Comparison of ENCODE assay signal across 12 mouse cellular contexts in the genomic region with DNA sequence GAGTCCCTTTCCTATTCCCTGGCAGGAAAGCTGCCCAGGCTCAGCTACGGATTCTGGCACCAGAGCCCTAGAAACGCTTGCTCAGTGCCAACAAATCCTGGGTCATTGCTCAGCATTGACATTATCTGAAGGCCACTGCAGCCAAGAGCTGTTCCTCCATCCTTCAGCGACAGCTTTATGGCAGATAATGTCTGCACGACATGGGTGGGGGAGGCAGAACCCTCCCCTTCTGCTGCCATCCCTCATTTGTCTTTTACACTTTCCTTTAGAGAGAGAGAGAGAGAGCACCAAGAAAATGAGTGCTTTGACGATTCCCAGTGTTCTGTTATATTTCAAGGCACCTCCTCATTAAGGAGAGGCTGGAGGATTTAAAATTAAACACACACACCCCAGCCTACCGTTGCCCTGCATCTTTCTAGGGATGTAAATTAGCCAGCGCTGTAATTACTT. TPM values are rescaled to one million over a fixed set of nuclear protein-coding genes. Genes with fewer than 3 reads are reported as not detected.
DNase-seq lines count a peak whose midpoint lies in the region; ATAC-seq and TF ChIP-seq lines count a peak whose summit lies in the region.
"Had no signal": no experiment of that assay in that cellular context is flagged by ENCODE, and none has a peak within 500 bp of the region (broad histone marks: within the 10 kb centered on the region; RNA-seq: fewer than 3 reads in every experiment).

No protein-coding gene starts in this region.

- H3K4me3 ChIP-seq in heart, postnatal 0 days (ENCODE audit: low read depth, low read length) = no peak overlapping the region
- H3K4me3 ChIP-seq: limb, embryonic 15.5 days had no signal

- H3K4me1 ChIP-seq in heart, postnatal 0 days (ENCODE audit: control insufficient read depth, insufficient read depth) = peaks cover 22% of the 10 kb centered on the region

- H3K9ac ChIP-seq in heart, postnatal 0 days (replicated peaks; ENCODE audit: low read depth, low read length) = no peak overlapping the region
- H3K9ac ChIP-seq: limb, embryonic 15.5 days had no signal

- H3K36me3 ChIP-seq in heart, postnatal 0 days (replicated peaks; ENCODE audit: control insufficient read depth, insufficient read depth, low read length) = peaks cover 18% of the 10 kb centered on the region; the same call in 1 of the 2 replicates
- H3K36me3 ChIP-seq: G1E had no signal

- no peak for TF ChIP-seq CTCF in heart, postnatal 0 days (IDR thresholded peaks at IDR 0.05; ENCODE audit: low read depth)

- 29% methylated on average over 7 of the region's 7 CpGs for WGBS in heart, postnatal 0 days

- H3K9me3 ChIP-seq in heart, postnatal 0 days (replicated peaks; ENCODE audit: control insufficient read depth, low read length) = peaks cover 25% of the 10 kb centered on the region
- H3K9me3 ChIP-seq: G1E; limb, embryonic 15.5 days had no signal

- no peak for TF ChIP-seq EP300 in heart, postnatal 0 days (IDR thresholded peaks at IDR 0.05; ENCODE audit: low read depth)

- peak; percentile 45 to 60 for DNase-seq in layer of hippocampus, postnatal 10 days (ENCODE audit: low spot score in 2 of 2)
- DNase-seq in layer of hippocampus, adult 8-10 months (ENCODE audit: low spot score in 2 of 2) = no peak
- DNase-seq in adrenal gland, postnatal 14 days = peak; percentile 52
- peak; percentile 92 for DNase-seq in cerebellum, adult 11-12 months
- peak; percentile 51 for DNase-seq in heart, postnatal 0 days (ENCODE audit: low spot score)
- no peak for DNase-seq in ovary, adult 18-20 months (ENCODE audit: low spot score)
- no peak for DNase-seq in left cerebral cortex, adult 11 months (ENCODE audit: low spot score)

- no peaks in the 10 kb centered on the region for H3K27me3 ChIP-seq in heart, postnatal 0 days (ENCODE audit: control insufficient read depth, insufficient read depth, low read length)
- H3K27me3 ChIP-seq: limb, embryonic 15.5 days had no signal

- peak overlapping the region; percentile 55 for H3K27ac ChIP-seq in heart, postnatal 0 days (ENCODE audit: low read depth)
- H3K27ac ChIP-seq: kidney, postnatal 0 days; limb, embryonic 15.5 days had no signal

- ATAC-seq in heart, postnatal 0 days (ENCODE audit: insufficient read depth, low read depth) = peak; percentile 66
- ATAC-seq in megakaryocyte-erythroid progenitor cell, adult 5-6 weeks (replicated peaks; ENCODE audit: low FRiP score, low TSS enrichment, poor library complexity, severe bottlenecking) = no peak

- no peak overlapping the region for H3K4me2 ChIP-seq in heart, postnatal 0 days (ENCODE audit: low read depth, low read length)
- H3K4me2 ChIP-seq: limb, embryonic 15.5 days had no signal

RNA-seq across cellular contexts. Expression of gene Slc6a17, which starts 16.1 kb away (rescaled TPM):
- 100 to 1,000 TPM; 197 to 222 TPM for total RNA-seq in layer of hippocampus, postnatal 10 days (2021)
- total RNA-seq in layer of hippocampus, adult 8-10 months (2022) = 100 to 1,000 TPM; 272 to 323 (median 290) TPM
- total RNA-seq in adrenal gland, postnatal 14 days (2021) = 3.1 and 3.3 TPM in 2 replicates
- 9.7 and 22.3 TPM in 2 replicates for total RNA-seq in heart, postnatal 0 days (2014; rRNA removed; ENCODE audit: low replicate concordance)
- 2.4 and 3.1 TPM in 2 replicates for polyA plus RNA-seq in heart, postnatal 0 days (2015; fragmentation: Nextera tagmentation; extraction: Ambion mirVana)
- not detected in 2 replicates for total RNA-seq in megakaryocyte-erythroid progenitor cell, adult 5-6 weeks (2014; fragmentation: Nextera tagmentation)
- total RNA-seq in megakaryocyte-erythroid progenitor cell, adult 5-6 weeks (2017) = not detected in 2 replicates
- polyA plus RNA-seq: G1E had no signal

RNA-seq across cellular contexts. Expression of gene Kcnc4, which starts 42.4 kb away (rescaled TPM):
- 10 to 100 TPM; 33.9 to 37.5 TPM for total RNA-seq in layer of hippocampus, postnatal 10 days (2021)
- total RNA-seq in layer of hippocampus, adult 8-10 months (2022) = 10 to 100 TPM; 51.8 to 70.3 (median 61.7) TPM
- 7.4 and 8.1 TPM in 2 replicates for total RNA-seq in adrenal gland, postnatal 14 days (2021)
- total RNA-seq in heart, postnatal 0 days (2014; rRNA removed; ENCODE audit: low replicate concordance) = 0.04 and 0.15 TPM in 2 replicates
- polyA plus RNA-seq in heart, postnatal 0 days (2015; fragmentation: Nextera tagmentation; extraction: Ambion mirVana) = 0.10 and 0.20 TPM in 2 replicates
- not detected in 2 replicates for total RNA-seq in megakaryocyte-erythroid progenitor cell, adult 5-6 weeks (2014; fragmentation: Nextera tagmentation)
- not detected in 2 replicates for total RNA-seq in megakaryocyte-erythroid progenitor cell, adult 5-6 weeks (2017)
- polyA plus RNA-seq: G1E had no signal

RNA-seq across cellular contexts. Expression of gene Ubl4b, which starts 53.1 kb away (rescaled TPM):
- not detected for total RNA-seq in layer of hippocampus, postnatal 10 days (2021)
- total RNA-seq in layer of hippocampus, adult 8-10 months (2022) = not detected
- not detected in 2 replicates for total RNA-seq in adrenal gland, postnatal 14 days (2021)
- not detected in 2 replicates for total RNA-seq in heart, postnatal 0 days (2014; rRNA removed; ENCODE audit: low replicate concordance)
- polyA plus RNA-seq in heart, postnatal 0 days (2015; fragmentation: Nextera tagmentation; extraction: Ambion mirVana) = not detected in 2 replicates
- not detected in 2 replicates for total RNA-seq in megakaryocyte-erythroid progenitor cell, adult 5-6 weeks (2014; fragmentation: Nextera tagmentation)
- not detected in 2 replicates for total RNA-seq in megakaryocyte-erythroid progenitor cell, adult 5-6 weeks (2017)
- polyA plus RNA-seq: G1E; kidney, postnatal 0 days; limb, embryonic 15.5 days; spleen, adult 2 months had no signal

Comparison
In these comparisons a context has a peak if more than half of its experiments do, and no peak if none do; other contexts are left out.
1. DNase-seq: peak in layer of hippocampus, postnatal 10 days (2 of 2), adrenal gland, postnatal 14 days (single experiment), cerebellum, adult 11-12 months (single experiment) and heart, postnatal 0 days (single experiment); none in layer of hippocampus, adult 8-10 months (0 of 2), ovary, adult 18-20 months (single experiment) and left cerebral cortex, adult 11 months (single experiment).